Mouse (Mus musculus) myocyte (in vitro differentiated cells): ENCODE data around the gene Kat2b.

Source experiments
- CEBPB ChIP-seq: IDR thresholded peaks from 2 replicates; pipeline ENCODE4 v1.6.1; 2011; ENCODE audit warnings: mild to moderate bottlenecking, moderate library complexity; ENCODE audit not compliant: poor library complexity, insufficient read depth, severe bottlenecking
- E2F4 ChIP-seq: IDR thresholded peaks from one replicate; pipeline ENCODE4 v1.6.1; 2011; ENCODE audit warnings: mild to moderate bottlenecking, control low read depth, moderate library complexity; ENCODE audit not compliant: insufficient read depth
- MAX ChIP-seq: IDR thresholded peaks from one replicate; pipeline ENCODE4 v1.6.1; 2011; ENCODE audit warnings: low read depth, mild to moderate bottlenecking, control low read depth
- MYOD1 ChIP-seq, 3 experiments: IDR thresholded peaks; one replicate each; pipeline ENCODE4 v1.6.1; 2011; ENCODE audit warnings: control low read depth in 2 of 3, low read depth in 2 of 3, mild to moderate bottlenecking in 2 of 3, moderate library complexity in 1 of 3; ENCODE audit not compliant: insufficient read length in 2 of 3, control insufficient read depth in 1 of 3
- POLR2A ChIP-seq: IDR thresholded peaks from one replicate; pipeline ENCODE4 v1.6.1; 2011; ENCODE audit warnings: low read depth, mild to moderate bottlenecking, control low read depth, moderate library complexity; ENCODE audit not compliant: insufficient read length
- REST ChIP-seq: IDR thresholded peaks from one replicate; pipeline ENCODE4 v1.6.1; 2011; ENCODE audit warnings: mild to moderate bottlenecking, control low read depth, moderate library complexity; ENCODE audit not compliant: insufficient read depth, insufficient read length
- SRF ChIP-seq: IDR thresholded peaks from one replicate; pipeline ENCODE4 v1.6.1; 2011; ENCODE audit warnings: low read depth; ENCODE audit not compliant: control insufficient read depth, insufficient read length
- TCF12 ChIP-seq: IDR thresholded peaks from one replicate; pipeline ENCODE4 v1.6.1; 2011; ENCODE audit warnings: mild to moderate bottlenecking, control low read depth; ENCODE audit not compliant: poor library complexity, insufficient read depth, severe bottlenecking
- USF1 ChIP-seq: IDR thresholded peaks from one replicate; pipeline ENCODE4 v1.6.1; 2011; ENCODE audit warnings: low read depth, mild to moderate bottlenecking, control low read depth, moderate library complexity

- TF ChIP-seq MAX (no peak), E2F4 (no peak), POLR2A (no peak), CEBPB (no peak), TCF12 (no peak), MYOD1 (IDR thresholded peaks at IDR 0.05; ENCODE audit: control insufficient read depth in 1 of 3, insufficient read length in 2 of 3, low read depth in 2 of 3) (no peak), USF1 (no peak), REST (no peak), SRF (no peak)
These were observed 15.4 kb downstream of the Kat2b start for GRCm38 (mm10) chr17:53582026-53582585.
